Mouse (Mus musculus): ENCODE results near the gene Gm21292.
"Not testable (repeated sequence)": the region's sequence is repeated elsewhere in the genome, so short reads cannot be mapped to it uniquely, and the experiment has no call there.

The Gm21292 gene

GRCm38 (mm10) chrY:9133824-9134223 is at the start of gene Gm21292:
Gm21292 (minus strand) TSS chrY:9133924.
- not testable (repeated sequence) for DNase-seq (ENCODE audit: low read depth)

Measured in naive thymus-derived CD4-positive, alpha-beta T cell, adult 2 months (primary cell).